Mouse (Mus musculus) layer of hippocampus, adult 8-10 months (tissue): ENCODE measurements around the gene Togaram1. TPM values are rescaled to one million over a fixed set of nuclear protein-coding genes. Genes with fewer than 3 reads are reported as not detected.

Source experiments
- DNase-seq, 2 experiments: peaks; one replicate each; pipeline ENCODE4 v3.0.0; 2022; ENCODE audit warnings: low spot score in 2 of 2
- total RNA-seq, 4 experiments: library from RNA; stranded (reverse); gene quantifications; 2 replicates each; pipeline ENCODE4 v1.2.4; 2022

Togaram1 gene
- total RNA-seq, 4 experiments from 2014 or later: 45.9 to 58.8 (median 52.1) TPM

- DNase-seq: no peak
Measured at GRCm38 (mm10) chr12:65048799-65049198, 83.2 kb downstream of the Togaram1 start.

GRCm38 (mm10) chr12:65058203-65058602 lies 92.6 kb downstream of the Togaram1 start:
- no peak for DNase-seq

GRCm38 (mm10) chr12:65061082-65061481 lies 95.5 kb downstream of the Togaram1 start:
- no peak for DNase-seq

- DNase-seq: no peak
Measured at GRCm38 (mm10) chr12:65065241-65065640, 99.6 kb downstream of the Togaram1 start.

GRCm38 (mm10) chr12:65066234-65066633 lies 100.6 kb downstream of the Togaram1 start:
- DNase-seq: no peak

GRCm38 (mm10) chr12:65068409-65068808 lies 102.8 kb downstream of the Togaram1 start:
- no peak for DNase-seq

Other genes with a start within 250 kb of the Togaram1 start
- 10 to 100 TPM in 3 of 4 experiments, 1 to 10 TPM in 1; 9.4 to 19.4 (median 13.2) TPM for gene Gm527, start 47.9 kb upstream of the Togaram1 start, total RNA-seq
- gene Klhl28, start 270 bp upstream of the Togaram1 start, total RNA-seq: 10 to 100 TPM; 20.0 to 24.8 (median 22.9) TPM
- gene Prpf39, start 70.5 kb downstream of the Togaram1 start, total RNA-seq: 10 to 100 TPM; 39.2 to 56.3 (median 48.3) TPM
- gene Fkbp3, start 108.2 kb downstream of the Togaram1 start, total RNA-seq: 100 to 1,000 TPM; 137 to 180 (median 153) TPM
- 10 to 100 TPM; 11.2 to 16.1 (median 14.8) TPM for gene Fancm, start 109.8 kb downstream of the Togaram1 start, total RNA-seq
- gene Mis18bp1, start 206.8 kb downstream of the Togaram1 start, total RNA-seq: under 1 TPM in 3 of 4 experiments, not detected in 1; 0.23 to 0.62 (median 0.31) TPM